Mouse (Mus musculus) liver, postnatal 0 days (tissue): ENCODE results near the gene Prdm4. TPM values are rescaled to one million over a fixed set of nuclear protein-coding genes. Genes with fewer than 3 reads are reported as not detected.
A peak's percentile ranks its signal among the peaks of the same experiment; 100 is the strongest.

ENCODE experiments used
- ATAC-seq: fragments of 200-750 bp; cut with Nextera tagmentation; 2 replicates; pipeline ENCODE4 v1.8.0; 2017; ENCODE audit warnings: mild to moderate bottlenecking, moderate library complexity
- DNase-seq: peaks from one replicate; pipeline ENCODE4 v3.0.0-alpha.2; 2016
- H3K27ac ChIP-seq: fragments of 300-500 bp; sonication (generic); 2 replicates; pipeline ENCODE4 v1.5.1; 2014; ENCODE audit warnings: antibody characterized with exemption, moderate library complexity, mild to moderate bottlenecking, low read depth
- H3K27me3 ChIP-seq: fragments of 300-500 bp; sonication (generic); 2 replicates; pipeline ENCODE4 v1.6.1; 2014; ENCODE audit warnings: low read length, control low read depth, mixed read lengths; ENCODE audit not compliant: insufficient read depth
- H3K36me3 ChIP-seq: fragments of 300-500 bp; sonication (generic); replicated peaks from 2 replicates; pipeline ENCODE4 v1.6.1; 2014; ENCODE audit warnings: mild to moderate bottlenecking, control low read depth, low read length, moderate library complexity, mixed read lengths; ENCODE audit not compliant: insufficient read depth
- H3K4me1 ChIP-seq: fragments of 300-500 bp; sonication (generic); 2 replicates; pipeline ENCODE4 v1.6.1; 2014; ENCODE audit warnings: antibody characterized with exemption, mild to moderate bottlenecking, control low read depth; ENCODE audit not compliant: insufficient read depth
- H3K4me2 ChIP-seq: fragments of 300-500 bp; sonication (generic); 2 replicates; pipeline ENCODE4 v1.6.1; 2014; ENCODE audit warnings: low read depth, mild to moderate bottlenecking, low read length, moderate library complexity, mixed read lengths
- H3K4me3 ChIP-seq: fragments of 300-500 bp; sonication (generic); 2 replicates; pipeline ENCODE4 v1.5.1; 2014; ENCODE audit warnings: low read depth, low read length
- H3K9ac ChIP-seq: fragments of 300-500 bp; sonication (generic); replicated peaks from 2 replicates; pipeline ENCODE4 v1.6.1; 2014; ENCODE audit warnings: mild to moderate bottlenecking, moderate library complexity
- H3K9me3 ChIP-seq: fragments of 300-500 bp; sonication (generic); 2 replicates; pipeline ENCODE4 v1.6.1; 2016; ENCODE audit warnings: mild to moderate bottlenecking, control low read depth, low read length, mixed read lengths
- CTCF ChIP-seq: sonication (generic); IDR thresholded peaks from 2 replicates; pipeline ENCODE4 v1.5.1; 2016; ENCODE audit warnings: antibody characterized with exemption, low read depth
- EP300 ChIP-seq: IDR thresholded peaks from 2 replicates; pipeline ENCODE4 v1.6.1; 2016; ENCODE audit warnings: antibody characterized with exemption, low read depth, mild to moderate bottlenecking
- WGBS: fragments of 180-500 bp; shearing (Covaris S2); extraction: QIAGEN DNeasy Blood & Tissue Kit; methylation state at CpG from one replicate; pipeline ENCODE4 v1.1.7; 2014; ENCODE audit not compliant: insufficient replicate concordance; 5-methylcytosine and 5-hydroxymethylcytosine counted together
- polyA plus RNA-seq: library from polyadenylated mRNA; unstranded; fragments of >200 nt; fragmentation: Nextera tagmentation; extraction: Ambion mirVana; gene quantifications from 2 replicates; pipeline ENCODE4 v1.2.1, GENCODE M21; 2015

The Prdm4 gene
- polyA plus RNA-seq, 1 experiment from 2014 or later, result 2.8 TPM

GRCm38 (mm10) chr10:85873861-85874544, 42.9 kb downstream of the Prdm4 start:
- no peaks in the 10 kb centered on the region for H3K27me3 ChIP-seq
- ATAC-seq, result no peak
- H3K4me1 ChIP-seq, result peaks cover 15% of the 10 kb centered on the region
- H3K9me3 ChIP-seq, result no peaks in the 10 kb centered on the region
- H3K4me2 ChIP-seq, result peak overlapping the region; percentile 95; the same call in 1 of the 2 replicates
- 0 out of 2 replicates have a peak overlapping the region, but pooled peaks have one; percentile 4 for H3K4me3 ChIP-seq
- H3K9ac ChIP-seq, result no peak overlapping the region
- WGBS, result 74% methylated on average over 13 of the region's 13 CpGs
- H3K27ac ChIP-seq, result peak overlapping the region; percentile 51
- H3K36me3 ChIP-seq, result peaks cover 34% of the 10 kb centered on the region
- no peak for TF ChIP-seq EP300
- no peak for DNase-seq

- Histone ChIP-seq H3K9ac (peak overlapping the region; percentile 90), H3K9me3 (no peaks in the 10 kb centered on the region), H3K36me3 (peaks cover 19% of the 10 kb centered on the region), H3K4me1 (peaks cover 15% of the 10 kb centered on the region), H3K4me3 (peak overlapping the region; percentile 98), H3K4me2 (peak overlapping the region; percentile 95), H3K27ac (peak overlapping the region; percentile 86; the same call in 1 of the 2 replicates), H3K27me3 (no peaks in the 10 kb centered on the region)
- TF ChIP-seq EP300 (no peak), CTCF (no peak)
- WGBS, result 2% methylated on average over 5 of the region's 5 CpGs
- ATAC-seq (peak; percentile 14; the same call in 1 of the 2 replicates), DNase-seq (no peak)
Measured at GRCm38 (mm10) chr10:85872479-85872773, 44.5 kb downstream of the Prdm4 start.

DNA sequence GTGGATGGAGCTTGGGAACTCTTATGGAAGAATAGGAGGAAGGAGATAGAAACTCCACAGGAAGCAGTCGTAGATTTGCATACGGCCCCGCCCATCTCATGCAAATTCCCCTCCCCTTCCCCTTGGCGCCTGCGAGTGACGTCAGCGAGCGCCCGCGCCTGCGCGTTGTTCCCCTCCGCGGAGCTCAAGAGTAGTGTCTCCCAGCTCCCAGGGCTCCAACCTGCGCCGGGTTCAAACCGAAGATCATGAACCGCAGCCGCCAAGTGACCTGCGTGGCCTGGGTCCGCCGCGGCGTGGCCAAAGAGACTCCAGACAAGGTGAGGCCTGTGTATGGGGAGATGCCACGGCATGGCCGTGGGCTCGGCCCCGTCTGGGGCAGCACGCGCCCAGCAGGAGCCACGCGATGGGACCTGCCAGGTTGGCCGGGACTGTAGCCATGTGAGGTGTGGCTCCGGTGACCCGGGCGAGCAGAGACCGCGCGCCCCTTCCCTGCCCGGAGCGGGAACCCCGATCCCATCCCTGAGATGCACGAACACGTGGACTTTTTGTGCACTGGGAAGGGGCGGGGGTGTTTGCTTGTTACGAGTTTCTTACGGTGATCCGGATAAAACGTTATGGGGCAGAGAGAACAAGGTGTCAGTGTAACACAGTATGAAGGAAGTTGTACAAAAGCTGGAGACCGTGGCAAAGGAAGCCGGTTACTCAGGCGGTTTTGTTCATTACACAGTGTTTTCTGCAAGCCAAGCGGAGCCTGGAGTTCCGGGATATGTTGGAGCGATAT, 45.1 kb downstream of the Prdm4 start:
- DNase-seq (peak; percentile 94), ATAC-seq (peak; percentile 94)
- WGBS, result under 1% methylated on average over 55 of the region's 55 CpGs
- Histone ChIP-seq H3K4me3 (peak overlapping the region; percentile 98), H3K9ac (peak overlapping the region; percentile 90), H3K27ac (peak overlapping the region; percentile 86), H3K4me1 (peaks cover 15% of the 10 kb centered on the region), H3K36me3 (peaks cover 17% of the 10 kb centered on the region), H3K27me3 (no peaks in the 10 kb centered on the region), H3K9me3 (no peaks in the 10 kb centered on the region), H3K4me2 (peak overlapping the region; percentile 95)
- no peak for TF ChIP-seq EP300
- no peak for TF ChIP-seq CTCF

- no peak overlapping the region for H3K27ac ChIP-seq
- WGBS, result 53% methylated on average over 4 of the region's 4 CpGs
- no peaks in the 10 kb centered on the region for H3K9me3 ChIP-seq
- H3K4me2 ChIP-seq, result no peak overlapping the region
- H3K27me3 ChIP-seq, result no peaks in the 10 kb centered on the region
- no peak for ATAC-seq
- TF ChIP-seq EP300 (no peak), CTCF (no peak)
- H3K9ac ChIP-seq, result no peak overlapping the region
- H3K4me3 ChIP-seq, result no peak overlapping the region
- H3K36me3 ChIP-seq, result no peaks in the 10 kb centered on the region
- DNase-seq, result no peak
- no peaks in the 10 kb centered on the region for H3K4me1 ChIP-seq
Measured at GRCm38 (mm10) chr10:85846105-85846862, 70.7 kb downstream of the Prdm4 start.

Other genes with a start within 250 kb of the Prdm4 start
- 18.0 and 20.1 TPM in 2 replicates for gene Pwp1, start 87.6 kb downstream of the Prdm4 start, polyA plus RNA-seq
- gene Ascl4, start 10.5 kb upstream of the Prdm4 start, polyA plus RNA-seq, result not detected in 2 replicates
- 50.0 and 51.9 TPM in 2 replicates for gene Rtcb, start 40.7 kb upstream of the Prdm4 start, polyA plus RNA-seq
- not detected in 2 replicates for gene Bpifc, start 94.8 kb upstream of the Prdm4 start, polyA plus RNA-seq
- gene Fbxo7, start 104.8 kb upstream of the Prdm4 start, polyA plus RNA-seq, result 28.7 and 28.9 TPM in 2 replicates